Mouse (Mus musculus) CH12.LX (cell line): Measurements from ENCODE around the gene Gm20388. TPM values are rescaled to one million over a fixed set of nuclear protein-coding genes. Genes with fewer than 3 reads are reported as not detected.

Experiments
- DNase-seq: peaks from one replicate; pipeline ENCODE4 v3.0.0-alpha.2; 2013; ENCODE audit errors: extremely low read depth
- H3K27ac ChIP-seq: 2 replicates; pipeline ENCODE4 v1.5.1; 2012; ENCODE audit warnings: low read depth, mild to moderate bottlenecking, control low read depth, moderate library complexity; ENCODE audit not compliant: insufficient read depth
- H3K27me3 ChIP-seq: replicated peaks from 2 replicates; pipeline ENCODE3; 2012; ENCODE audit warnings: inconsistent platforms
- H3K36me3 ChIP-seq, 2 experiments: replicated peaks in 1 of 2; 2 replicates each; pipeline versions ENCODE3 to v1.6.1; 2012; ENCODE audit warnings: inconsistent platforms in 1 of 2, low read length in 1 of 2, mild to moderate bottlenecking in 1 of 2, mixed read lengths in 1 of 2, moderate library complexity in 1 of 2; ENCODE audit not compliant: control insufficient read depth in 1 of 2, insufficient read depth in 1 of 2
- H3K4me1 ChIP-seq, 2 experiments: 2 replicates each; pipeline ENCODE4 v1.6.1; 2012; ENCODE audit warnings: inconsistent platforms in 1 of 2, moderate library complexity in 1 of 2; ENCODE audit not compliant: insufficient read depth in 2 of 2, control insufficient read depth in 1 of 2
- H3K4me2 ChIP-seq: 2 replicates; pipeline ENCODE4 v1.6.1; 2012; ENCODE audit warnings: low read depth, mild to moderate bottlenecking, control low read depth; ENCODE audit not compliant: poor library complexity, insufficient read depth, severe bottlenecking
- H3K4me3 ChIP-seq, 3 experiments: fragments of 150-350 bp in 1 of 3; sonication (generic) in 1 of 3; replicated peaks in 1 of 3; 2 replicates each; pipeline versions ENCODE3 to v1.5.1; 2011 to 2012; ENCODE audit warnings: low read depth in 2 of 3, low read length in 2 of 3, mild to moderate bottlenecking in 2 of 3, moderate library complexity in 2 of 3, control low read depth in 1 of 3, improper control_type of control experiment in 1 of 3, inconsistent platforms in 1 of 3, mixed read lengths in 1 of 3; ENCODE audit not compliant: poor library complexity in 1 of 3
- H3K79me2 ChIP-seq: replicated peaks from 2 replicates; pipeline ENCODE4 v1.6.1; 2012; ENCODE audit warnings: mild to moderate bottlenecking, moderate library complexity; ENCODE audit not compliant: control insufficient read depth, poor library complexity, insufficient read depth, severe bottlenecking; ENCODE audit errors: extremely low read depth
- H3K9ac ChIP-seq: 2 replicates; pipeline ENCODE4 v1.6.1; 2012; ENCODE audit warnings: low read depth, mild to moderate bottlenecking, control low read depth, moderate library complexity; ENCODE audit not compliant: insufficient read depth
- H3K9me3 ChIP-seq: replicated peaks from 2 replicates; pipeline ENCODE3; 2012; ENCODE audit warnings: low read length, inconsistent platforms, mixed read lengths
- BHLHE40 ChIP-seq: IDR thresholded peaks from 2 replicates; pipeline ENCODE4 v1.6.1; 2011; ENCODE audit warnings: mild to moderate bottlenecking, low read depth, low read length, improper control_type of control experiment
- CHD2 ChIP-seq: IDR thresholded peaks from 2 replicates; pipeline ENCODE4 v1.6.1; 2011; ENCODE audit warnings: low read length, improper control_type of control experiment
- CTCF ChIP-seq, 2 experiments: IDR thresholded peaks in 1 of 2; conservative IDR thresholded peaks in 1 of 2; 2 replicates each; pipeline ENCODE4 v1.5.1; 2011 to 2012; ENCODE audit warnings: low read depth in 2 of 2, low read length in 2 of 2, improper control_type of control experiment in 1 of 2, inconsistent platforms in 1 of 2, mild to moderate bottlenecking in 1 of 2, moderate library complexity in 1 of 2
- IRF4 ChIP-seq: IDR thresholded peaks from 2 replicates; pipeline ENCODE4 v1.6.1; 2014; ENCODE audit warnings: low read depth, mild to moderate bottlenecking, inconsistent platforms, low read length, improper control_type of control experiment
- MAFK ChIP-seq: IDR thresholded peaks from 2 replicates; pipeline ENCODE4 v1.6.1; 2011; ENCODE audit warnings: low read length, improper control_type of control experiment; ENCODE audit not compliant: insufficient replicate concordance
- MAX ChIP-seq: IDR thresholded peaks from 2 replicates; pipeline ENCODE4 v1.6.1; 2011; ENCODE audit warnings: low read length, improper control_type of control experiment
- NELFE ChIP-seq: IDR thresholded peaks from 2 replicates; pipeline ENCODE4 v1.6.1; 2011; ENCODE audit warnings: low read depth, low read length, improper control_type of control experiment
- NRF1 ChIP-seq: IDR thresholded peaks from 2 replicates; pipeline ENCODE4 v1.6.1; 2014; ENCODE audit warnings: low read depth, mild to moderate bottlenecking, inconsistent platforms, low read length, improper control_type of control experiment, moderate library complexity
- RAD21 ChIP-seq: IDR thresholded peaks from 2 replicates; pipeline ENCODE4 v1.6.1; 2011; ENCODE audit warnings: low read depth, mild to moderate bottlenecking, low read length, improper control_type of control experiment, moderate library complexity
- SIN3A ChIP-seq: IDR thresholded peaks from 2 replicates; pipeline ENCODE4 v1.6.1; 2012; ENCODE audit warnings: low read length, improper control_type of control experiment, inconsistent platforms
- SMC3 ChIP-seq: IDR thresholded peaks from 2 replicates; pipeline ENCODE4 v1.6.1; 2011; ENCODE audit warnings: low read depth, low read length, improper control_type of control experiment
- TCF12 ChIP-seq: IDR thresholded peaks from 2 replicates; pipeline ENCODE4 v1.6.1; 2014; ENCODE audit warnings: low read depth, mild to moderate bottlenecking, inconsistent platforms, low read length, improper control_type of control experiment
- USF2 ChIP-seq: conservative IDR thresholded peaks from 2 replicates; pipeline ENCODE4 v1.6.1; 2011; ENCODE audit warnings: low read depth, low read length, improper control_type of control experiment
- ZC3H11A ChIP-seq: IDR thresholded peaks from 2 replicates; pipeline ENCODE4 v1.6.1; 2012; ENCODE audit warnings: low read depth, mild to moderate bottlenecking, inconsistent platforms, low read length, improper control_type of control experiment
- ZMIZ1 ChIP-seq: IDR thresholded peaks from 2 replicates; pipeline ENCODE4 v1.6.1; 2012; ENCODE audit warnings: low read depth, mild to moderate bottlenecking, inconsistent platforms, low read length, improper control_type of control experiment
- ZNF384 ChIP-seq: IDR thresholded peaks from 2 replicates; pipeline ENCODE4 v1.6.1; 2012; ENCODE audit warnings: low read depth, low read length, improper control_type of control experiment, inconsistent platforms
- dilution Hi-C: fragments of 300-500 bp; cut with MboI; formaldehyde crosslinking; loops from 2 replicates; pipeline ENCODE4 v1.14.3; 2020; ENCODE audit warnings: low sequenced_read_pairs; ENCODE audit not compliant: extremely low pct_unique_long_range_greater_than_20kb, extremely low pct_ligation_motif_present
- in situ Hi-C: fragments of 300-500 bp; cut with MboI; formaldehyde crosslinking; loops from 3 replicates; pipeline ENCODE4 v1.14.3; 2019; ENCODE audit warnings: low sequenced_read_pairs, low pct_ligation_motif_present, low pct_unique_long_range_greater_than_20kb, mixed read lengths
- polyA plus RNA-seq: library from polyadenylated mRNA; unstranded; fragments of >175 nt; gene quantifications from 2 replicates; pipeline ENCODE4 v1.2.1, GENCODE M21; 2012; ENCODE audit warnings: low read depth; ENCODE audit not compliant: insufficient read length
- total RNA-seq, 2 experiments: library from RNA; depleted of rRNA; stranded (reverse); fragments of 300-350 nt in 1 of 2; fragments of >200 nt in 1 of 2; gene quantifications; 2 replicates each; pipeline ENCODE4 v1.2.3; 2012 to 2014

Gm20388 gene
- total and polyA plus RNA-seq, 3 experiments = 14.8 to 26.3 (median 22.2) TPM

GRCm38 (mm10) chr8:124234496-124234895 lies 4323.9 kb downstream of the Gm20388 start:
- Histone ChIP-seq H3K36me3 (peaks cover 0 to 23% of the 10 kb centered on the region in 2 experiments), H3K4me2 (no peak overlapping the region), H3K9me3 (no peaks in the 10 kb centered on the region), H3K9ac (no peak overlapping the region), H3K4me1 (peaks cover 24 to 64% of the 10 kb centered on the region in 2 experiments), H3K79me2 (peaks cover 4% of the 10 kb centered on the region; the same call in 1 of the 2 replicates), H3K27ac (no peak overlapping the region)
- DNase-seq = no peak
- TF ChIP-seq SIN3A = no peak
- no peak for TF ChIP-seq BHLHE40
- TF ChIP-seq NRF1 = no peak
- TF ChIP-seq ZMIZ1 = no peak
- TF ChIP-seq SMC3 = no peak
- no peak for TF ChIP-seq CHD2
- no peak for TF ChIP-seq ZNF384
- TF ChIP-seq USF2 = no peak
- TF ChIP-seq, all 38 proteins: peak for 0
- H3K4me3 ChIP-seq = no peak overlapping the region
- dilution Hi-C loops (no loop called here), in situ Hi-C loops (loop anchor here (5.0 kb wide), 1 partner anchor 43 kb away; no protein-coding TSS in a partner anchor)
- no peaks in the 10 kb centered on the region for H3K27me3 ChIP-seq

GRCm38 (mm10) chr8:124235536-124235935 lies 4324.9 kb downstream of the Gm20388 start:
- H3K4me2 ChIP-seq = no peak overlapping the region
- H3K36me3 ChIP-seq = peaks cover 0 to 31% of the 10 kb centered on the region in 2 experiments
- in situ Hi-C loops = no loop called here
- peaks cover 22 to 65% of the 10 kb centered on the region in 2 experiments for H3K4me1 ChIP-seq
- no peak for DNase-seq
- H3K27ac ChIP-seq = no peak overlapping the region
- no peak overlapping the region for H3K9ac ChIP-seq
- no peaks in the 10 kb centered on the region for H3K27me3 ChIP-seq
- peaks cover 4% of the 10 kb centered on the region; the same call in 1 of the 2 replicates for H3K79me2 ChIP-seq
- dilution Hi-C loops = no loop called here
- no peak overlapping the region for H3K4me3 ChIP-seq
- TF ChIP-seq RAD21 (no peak), ZC3H11A (no peak), NELFE (no peak), IRF4 (no peak), MAX (no peak), ZNF384 (no peak), MAFK (no peak), CTCF (conservative IDR thresholded peaks at IDR 0.05 in 1 of 2, IDR thresholded peaks at IDR 0.05 in 1 of 2; ENCODE audit: low read depth in 2 of 2, low read length in 2 of 2) (no peak), TCF12 (no peak)
- H3K9me3 ChIP-seq = no peaks in the 10 kb centered on the region
